Mouse (Mus musculus) kidney, postnatal 0 days (tissue): Measurements from ENCODE around the gene Dyrk4. TPM values are rescaled to one million over a fixed set of nuclear protein-coding genes. Genes with fewer than 3 reads are reported as not detected.

Experiments
- ATAC-seq: fragments of 200-750 bp; cut with Nextera tagmentation; replicated peaks from 2 replicates; pipeline ENCODE4 v1.8.0; 2017; ENCODE audit warnings: low read depth, moderate number of reproducible peaks, moderate TSS enrichment, moderate library complexity; ENCODE audit not compliant: low FRiP score
- DNase-seq: peaks from one replicate; pipeline ENCODE4 v3.0.0-alpha.2; 2016; ENCODE audit warnings: low spot score
- H3K27ac ChIP-seq: fragments of 300-500 bp; sonication (generic); 2 replicates; pipeline ENCODE4 v1.5.1; 2014; ENCODE audit warnings: mild to moderate bottlenecking
- H3K27me3 ChIP-seq: fragments of 300-500 bp; sonication (generic); 2 replicates; pipeline ENCODE4 v1.6.1; 2014; ENCODE audit warnings: low read length, mixed read lengths; ENCODE audit not compliant: insufficient read depth
- H3K36me3 ChIP-seq: fragments of 300-500 bp; sonication (generic); 2 replicates; pipeline ENCODE4 v1.6.1; 2014; ENCODE audit warnings: low read length, mixed read lengths; ENCODE audit not compliant: insufficient read depth
- H3K4me1 ChIP-seq: fragments of 300-500 bp; sonication (generic); replicated peaks from 2 replicates; pipeline ENCODE4 v1.6.1; 2014; ENCODE audit warnings: antibody characterized with exemption, low read length, mixed read lengths; ENCODE audit not compliant: insufficient read depth
- H3K4me2 ChIP-seq: fragments of 300-500 bp; sonication (generic); 2 replicates; pipeline ENCODE4 v1.6.1; 2014; ENCODE audit warnings: mild to moderate bottlenecking, low read length, moderate library complexity, mixed read lengths
- H3K4me3 ChIP-seq: fragments of 300-500 bp; sonication (generic); replicated peaks from 2 replicates; pipeline ENCODE4 v1.5.1; 2014; ENCODE audit warnings: low read depth, low read length
- H3K9ac ChIP-seq: fragments of 300-500 bp; sonication (generic); 2 replicates; pipeline ENCODE4 v1.6.1; 2014; ENCODE audit warnings: low read depth, low read length
- H3K9me3 ChIP-seq: fragments of 300-500 bp; sonication (generic); replicated peaks from 2 replicates; pipeline ENCODE4 v1.6.1; 2016; ENCODE audit warnings: low read length, inconsistent platforms, mixed read lengths
- CTCF ChIP-seq: IDR thresholded peaks from 2 replicates; pipeline ENCODE4 v1.5.1; 2016; ENCODE audit warnings: antibody characterized with exemption, low read depth, mild to moderate bottlenecking, moderate library complexity
- WGBS: fragments of 180-500 bp; shearing (Covaris S2); extraction: QIAGEN DNeasy Blood & Tissue Kit; methylation state at CpG from one replicate; pipeline ENCODE4 v1.1.7; 2014; 5-methylcytosine and 5-hydroxymethylcytosine counted together
- polyA plus RNA-seq: library from polyadenylated mRNA; unstranded; fragments of >200 nt; fragmentation: Nextera tagmentation; extraction: Ambion mirVana; gene quantifications from 2 replicates; pipeline ENCODE4 v1.2.1, GENCODE M21; 2015

The Dyrk4 gene
- polyA plus RNA-seq, 1 experiment from 2014 or later: not detected

DNA sequence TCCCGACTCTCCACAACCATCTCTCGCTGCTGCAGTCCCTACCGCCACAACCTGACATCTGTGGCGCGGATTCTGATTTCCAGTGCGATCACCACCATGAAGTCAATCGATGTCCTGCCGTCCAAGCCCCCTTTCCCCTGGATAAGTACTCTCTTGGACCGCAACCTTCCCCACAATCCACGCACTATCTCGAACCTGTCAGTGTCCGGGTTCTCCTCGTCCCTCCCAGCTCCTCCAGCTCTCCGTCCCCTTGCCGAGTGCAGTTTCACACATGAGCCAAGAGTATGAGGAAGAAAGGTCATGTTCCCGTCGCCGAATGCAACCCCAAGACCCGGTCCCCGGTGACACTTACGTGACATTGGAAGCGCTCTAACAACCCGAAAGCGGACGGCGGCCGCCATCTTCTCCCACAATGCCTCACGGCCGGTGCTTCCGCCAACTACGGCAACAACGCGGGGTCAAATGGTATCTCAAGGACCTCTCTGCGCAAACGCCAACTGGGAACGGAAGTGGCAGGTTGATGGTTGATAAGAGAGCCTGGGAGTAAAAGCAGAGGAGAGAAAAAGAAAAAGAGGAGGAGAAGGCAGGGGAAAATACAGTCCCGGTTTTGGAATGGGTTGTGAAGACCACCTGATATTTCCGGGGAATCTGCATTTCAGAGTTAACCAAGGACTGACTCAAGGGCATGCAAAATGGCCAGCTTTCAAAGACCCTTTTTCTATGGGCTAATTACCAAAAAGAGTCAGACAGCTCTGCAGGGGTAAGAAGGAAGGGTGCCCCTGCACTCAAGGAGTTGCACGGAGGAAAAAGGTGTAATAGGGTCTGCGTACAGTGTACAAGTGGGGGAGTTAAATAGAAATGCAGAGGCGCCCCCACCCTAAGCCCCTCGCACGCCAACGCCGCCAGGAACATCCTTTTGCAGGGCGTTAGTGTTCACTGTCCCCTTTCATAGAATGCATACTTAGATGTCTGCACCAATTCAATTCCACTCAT lies 72.6 kb downstream of the Dyrk4 start, which contains the start of gene Ndufa9:
Ndufa9 (minus strand) TSS at position 425 of the 993 bp plus-strand sequence.
- peak within 1 kb of the TSS; percentile 88 for H3K9ac ChIP-seq
- H3K36me3 ChIP-seq: 0 out of 2 replicates have a peak, but pooled peaks cover 3% of the 10 kb centered on the region
- DNase-seq (peak; percentile 96), ATAC-seq (peak; percentile 88)
- H3K4me2 ChIP-seq: peak within 1 kb of the TSS; percentile 65
- H3K27ac ChIP-seq: peak within 1 kb of the TSS; percentile 71; the same call in 1 of the 2 replicates
- H3K4me1 ChIP-seq: peaks cover 8% of the 10 kb centered on the region
- H3K4me3 ChIP-seq: peak within 1 kb of the TSS; percentile 87
- H3K9me3 ChIP-seq: no peaks in the 10 kb centered on the region
- no peaks in the 10 kb centered on the region for H3K27me3 ChIP-seq
- no peak for TF ChIP-seq CTCF
- WGBS: 10% methylated on average over 46 of the region's 46 CpGs

DNA sequence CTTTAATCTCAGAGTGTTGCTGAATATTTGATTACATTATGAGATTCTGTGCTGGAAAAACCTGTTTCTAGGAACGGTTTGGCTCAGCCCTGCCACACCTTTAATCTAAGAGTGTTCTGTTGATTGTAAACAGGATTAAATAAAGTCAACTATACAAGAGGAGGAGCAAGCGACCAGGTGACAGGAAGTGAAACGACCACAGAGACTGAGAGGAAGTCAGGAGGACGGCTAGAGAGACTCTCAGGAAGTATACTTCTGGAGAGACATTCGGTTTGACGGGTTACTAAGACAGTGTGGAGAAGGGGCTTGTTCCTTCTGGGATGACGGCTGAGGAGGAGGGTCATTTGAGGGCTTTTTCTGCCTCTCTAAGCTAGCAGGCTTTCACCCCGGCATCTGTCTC lies 85.0 kb downstream of the Dyrk4 start:
- Histone ChIP-seq H3K27ac (no peak overlapping the region), H3K4me1 (no peaks in the 10 kb centered on the region), H3K9me3 (no peaks in the 10 kb centered on the region), H3K4me3 (no peak overlapping the region), H3K9ac (no peak overlapping the region), H3K4me2 (no peak overlapping the region), H3K27me3 (no peaks in the 10 kb centered on the region), H3K36me3 (peaks cover 62% of the 10 kb centered on the region)
- ATAC-seq (no peak), DNase-seq (no peak)
- 83% methylated on average over 8 of the region's 8 CpGs for WGBS
- TF ChIP-seq CTCF: no peak

Other genes with a start within 250 kb of the Dyrk4 start
- gene Kcna6, start 181.2 kb downstream of the Dyrk4 start, polyA plus RNA-seq: 1.4 and 2.1 TPM in 2 replicates
- gene Ndufa9, start 72.7 kb downstream of the Dyrk4 start, polyA plus RNA-seq: 298 and 340 TPM in 2 replicates
- gene Akap3, start 68.7 kb downstream of the Dyrk4 start, polyA plus RNA-seq: not detected in 2 replicates
- gene Rad51ap1, start 17.7 kb upstream of the Dyrk4 start, polyA plus RNA-seq: 26.4 and 34.9 TPM in 2 replicates
- gene D6Wsu163e, start 18.1 kb upstream of the Dyrk4 start, polyA plus RNA-seq: 17.8 and 18.7 TPM in 2 replicates
- not detected in 2 replicates for gene Fgf6, start 93.7 kb upstream of the Dyrk4 start, polyA plus RNA-seq
- not detected in 2 replicates for gene Fgf23, start 151.1 kb upstream of the Dyrk4 start, polyA plus RNA-seq
- 2.6 and 2.8 TPM in 2 replicates for gene Tigar, start 187.7 kb upstream of the Dyrk4 start, polyA plus RNA-seq
- 364 and 419 TPM in 2 replicates for gene Ccnd2, start 230.4 kb upstream of the Dyrk4 start, polyA plus RNA-seq